Mouse (Mus musculus) ES-Bruce4 (cell line): ENCODE measurements around the gene Sdc1.

Experiments
- CTCF ChIP-seq: IDR thresholded peaks from one replicate; pipeline ENCODE4 v1.8.1; 2011; ENCODE audit warnings: low read depth, low read length
- EP300 ChIP-seq: IDR thresholded peaks from 2 replicates; pipeline ENCODE4 v1.6.1; 2011; ENCODE audit warnings: low read depth, low read length; ENCODE audit not compliant: insufficient read depth

GRCm38 (mm10) chr12:8778106-8778505 lies 7.0 kb downstream of the Sdc1 start:
- TF ChIP-seq CTCF = no peak
- TF ChIP-seq EP300 = no peak
